Mouse (Mus musculus) olfactory bulb, adult 2 months (tissue): Measurements from ENCODE around the gene Stkld1. TPM values are rescaled to one million over a fixed set of nuclear protein-coding genes. Genes with fewer than 3 reads are reported as not detected.
A peak's percentile ranks its signal among the peaks of the same experiment; 100 is the strongest.

Experiments used
- H3K27ac ChIP-seq: fragments of 200-500 bp; 2 replicates; pipeline ENCODE4 v1.5.1; 2012; ENCODE audit warnings: low read depth, low read length; ENCODE audit not compliant: insufficient read depth
- H3K4me1 ChIP-seq: fragments of 200-500 bp; 2 replicates; pipeline ENCODE4 v1.6.1; 2012; ENCODE audit warnings: low read length; ENCODE audit not compliant: control insufficient read depth, insufficient read depth
- H3K4me3 ChIP-seq: fragments of 200-500 bp; 2 replicates; pipeline ENCODE4 v1.5.1; 2012; ENCODE audit warnings: mild to moderate bottlenecking, low read depth, low read length, moderate library complexity; ENCODE audit not compliant: insufficient read depth
- CTCF ChIP-seq: fragments of 200-500 bp; IDR thresholded peaks from 2 replicates; pipeline ENCODE4 v1.5.1; 2012; ENCODE audit warnings: low read depth, mild to moderate bottlenecking, low read length, moderate library complexity; ENCODE audit not compliant: insufficient read depth
- POLR2A ChIP-seq: fragments of 200-500 bp; IDR thresholded peaks from 2 replicates; pipeline ENCODE4 v1.6.1; 2012; ENCODE audit warnings: mild to moderate bottlenecking, low read depth, low read length, moderate library complexity; ENCODE audit not compliant: insufficient read depth
- WGBS: fragments of 180-500 bp; shearing (Covaris S2); methylation state at CpG from one replicate; pipeline ENCODE4 v1.1.7; 2018; 5-methylcytosine and 5-hydroxymethylcytosine counted together
- polyA plus RNA-seq: library from polyadenylated mRNA; stranded (reverse); fragments of >200 nt; gene quantifications from 2 replicates; pipeline ENCODE4 v1.2.4, GENCODE M21; 2012; ENCODE audit warnings: low replicate concordance; ENCODE audit not compliant: missing spikeins, insufficient read depth, insufficient read length

Stkld1 gene
- polyA plus RNA-seq, 1 experiment, result not detected

DNA sequence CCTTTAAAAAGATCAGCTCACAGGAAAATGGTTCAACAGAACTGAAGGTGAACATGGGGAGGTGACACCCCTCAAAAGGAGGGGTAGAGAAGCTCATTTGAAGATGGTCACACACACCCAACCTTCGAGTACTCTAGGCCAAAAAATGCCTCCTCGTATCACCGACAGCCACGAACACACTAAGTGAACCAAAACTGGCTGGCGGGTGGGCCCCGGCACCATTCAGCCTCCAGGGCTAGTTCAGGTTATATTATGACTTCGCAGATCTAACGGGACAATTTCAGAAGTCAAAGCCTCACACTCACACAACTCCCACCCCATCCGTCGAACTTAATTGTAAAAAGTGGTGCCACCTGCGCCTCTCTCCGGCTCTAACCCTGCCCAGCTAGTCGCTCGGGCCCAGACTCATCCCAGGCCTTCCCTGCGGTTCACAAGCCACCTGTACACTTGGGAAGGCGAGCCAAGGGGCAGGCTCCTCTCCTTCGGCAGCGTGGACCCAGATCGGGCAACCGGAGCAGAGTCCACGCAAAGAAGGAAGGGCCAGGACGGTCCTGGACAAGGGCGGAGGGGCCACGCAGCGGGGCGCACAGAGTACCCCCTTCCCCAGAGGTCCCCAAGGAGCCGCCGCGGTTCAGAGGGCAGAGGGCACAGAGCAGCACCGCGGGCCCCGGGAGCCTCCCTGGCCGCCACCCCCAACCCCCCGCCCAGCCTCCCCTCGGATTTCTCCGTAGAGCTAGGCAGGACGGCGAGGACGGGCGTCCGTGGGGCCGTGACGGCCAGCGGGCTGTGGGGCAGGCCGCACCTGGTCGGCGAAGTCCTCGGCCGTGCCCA, 1.2 kb upstream of the Stkld1 start:
- peak overlapping the region; percentile 100 for H3K4me3 ChIP-seq
- peak overlapping the region; percentile 67; the same call in 1 of the 2 replicates for H3K27ac ChIP-seq
- TF ChIP-seq CTCF, result no peak
- no peak for TF ChIP-seq POLR2A
- peaks cover 14% of the 10 kb centered on the region for H3K4me1 ChIP-seq
- under 1% methylated on average over 46 of the region's 49 CpGs for WGBS

DNA sequence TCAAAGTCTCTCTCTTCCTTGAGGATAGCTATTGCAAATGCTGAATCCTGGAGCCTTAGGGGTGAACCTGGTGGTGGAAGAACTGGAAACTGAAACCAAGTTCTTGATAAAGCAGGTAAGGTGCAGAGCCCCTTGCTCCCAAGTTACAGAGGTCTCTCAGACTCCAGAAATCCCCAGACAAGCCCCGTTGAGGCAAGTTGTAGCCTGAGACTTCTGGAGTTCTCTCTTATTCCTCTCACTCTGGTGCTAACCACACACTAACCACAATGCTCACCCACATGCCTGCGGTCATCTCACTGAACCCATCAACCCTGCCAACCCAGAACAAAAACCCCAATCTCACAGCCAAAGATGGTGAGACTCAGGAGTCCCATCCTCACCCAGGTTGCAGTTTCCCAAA, 1.4 kb downstream of the Stkld1 start:
- H3K27ac ChIP-seq, result no peak overlapping the region
- WGBS, result 93% methylated on average over 2 of the region's 2 CpGs
- H3K4me3 ChIP-seq, result no peak overlapping the region
- TF ChIP-seq POLR2A (no peak), CTCF (no peak)
- H3K4me1 ChIP-seq, result peaks cover 11% of the 10 kb centered on the region

DNA sequence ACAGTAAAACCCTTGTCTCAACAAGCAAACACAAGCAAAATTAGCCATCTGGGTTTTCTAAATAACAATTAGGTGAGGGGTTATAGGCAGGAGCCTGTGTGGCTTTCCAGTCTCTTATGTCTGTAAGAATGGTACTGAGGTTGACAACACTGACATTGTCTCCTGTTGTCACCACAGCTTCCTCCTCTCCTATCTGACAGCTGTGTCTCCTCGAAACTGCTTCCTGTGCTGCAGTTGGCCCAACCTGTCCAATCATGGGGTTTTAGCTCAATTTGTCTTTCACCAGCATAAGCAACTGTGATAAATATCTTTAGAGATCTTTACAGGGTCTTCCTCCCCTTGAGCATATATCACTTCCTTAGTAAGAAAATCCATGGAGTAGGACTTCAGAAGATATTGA, 2.6 kb downstream of the Stkld1 start:
- 65% methylated on average over 1 of the region's 1 CpGs for WGBS
- H3K27ac ChIP-seq, result no peak overlapping the region
- H3K4me1 ChIP-seq, result peaks cover 11% of the 10 kb centered on the region
- no peak overlapping the region for H3K4me3 ChIP-seq
- TF ChIP-seq CTCF, result no peak
- TF ChIP-seq POLR2A, result no peak

DNA sequence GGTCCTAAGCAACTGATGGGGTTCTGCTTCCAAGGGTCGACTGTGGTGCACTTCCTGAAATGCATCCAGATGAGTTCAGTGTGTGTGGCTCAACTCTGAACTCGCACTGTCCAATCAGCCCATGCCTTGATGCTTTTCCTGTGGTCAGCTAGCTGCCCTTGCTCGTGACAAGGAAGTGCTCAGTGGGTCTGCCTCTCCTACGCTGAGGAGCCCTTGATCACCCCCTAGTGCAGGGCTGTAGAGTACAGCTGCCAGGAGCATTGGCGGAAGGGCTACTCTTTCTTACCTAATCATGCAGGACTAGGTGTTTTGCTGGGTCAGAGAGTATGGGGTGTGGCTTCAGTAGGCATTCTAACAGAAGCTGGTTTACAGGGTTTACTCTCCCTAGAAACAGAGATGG, 7.7 kb downstream of the Stkld1 start:
- WGBS, result 47% methylated on average over 5 of the region's 5 CpGs
- Histone ChIP-seq H3K4me3 (no peak overlapping the region), H3K4me1 (no peaks in the 10 kb centered on the region), H3K27ac (no peak overlapping the region)
- TF ChIP-seq POLR2A (no peak), CTCF (no peak)

DNA sequence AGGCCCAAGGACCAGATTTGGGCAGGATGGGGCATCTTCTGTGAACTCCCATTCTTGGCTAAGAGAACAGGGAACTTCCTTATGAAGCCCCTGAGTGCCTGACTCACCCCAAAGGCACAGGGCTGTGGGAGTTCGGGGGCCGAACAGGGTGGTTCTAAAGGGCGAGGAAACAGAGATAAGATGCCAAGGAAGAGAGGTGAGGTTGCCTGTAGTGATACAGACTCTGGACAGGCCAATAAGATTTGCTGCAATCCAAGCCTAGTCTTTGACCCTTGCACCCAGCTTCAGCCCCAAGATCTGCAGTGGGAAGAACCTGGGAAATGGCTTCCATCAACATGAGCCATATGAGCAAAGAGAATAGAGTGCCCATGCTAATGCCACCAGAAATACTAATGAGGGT, 9.4 kb downstream of the Stkld1 start:
- 84% methylated on average over 3 of the region's 3 CpGs for WGBS
- no peak for TF ChIP-seq POLR2A
- TF ChIP-seq CTCF, result no peak

DNA sequence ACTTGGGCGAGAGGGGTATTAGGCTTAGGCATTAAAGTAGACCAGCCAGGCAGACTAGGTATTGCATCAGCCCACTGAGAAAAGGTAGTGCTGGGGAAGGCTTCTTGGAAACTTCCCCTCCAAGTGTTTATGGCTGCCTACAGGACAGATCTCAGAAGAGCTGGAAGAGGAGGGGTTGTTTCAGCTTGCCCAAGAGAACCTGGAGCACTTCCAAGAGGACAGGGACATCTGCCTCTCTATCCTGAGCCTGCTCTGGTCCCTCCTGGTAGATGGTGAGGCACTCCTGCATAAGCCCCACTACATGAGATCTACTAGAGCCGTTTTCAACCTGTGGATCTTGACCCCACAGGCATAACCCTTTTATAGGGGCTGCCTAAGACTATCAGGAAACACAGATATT, 16.6 kb downstream of the Stkld1 start:
- H3K4me3 ChIP-seq, result no peak overlapping the region
- no peak for TF ChIP-seq CTCF
- TF ChIP-seq POLR2A, result no peak
- no peak overlapping the region for H3K27ac ChIP-seq
- 84% methylated on average over 2 of the region's 2 CpGs for WGBS
- H3K4me1 ChIP-seq, result no peaks in the 10 kb centered on the region

More for the DNA sequence above, 9.4 kb downstream of the Stkld1 start:
- H3K4me1 ChIP-seq, result no peaks in the 10 kb centered on the region
- no peak overlapping the region for H3K27ac ChIP-seq
- H3K4me3 ChIP-seq, result no peak overlapping the region

DNA sequence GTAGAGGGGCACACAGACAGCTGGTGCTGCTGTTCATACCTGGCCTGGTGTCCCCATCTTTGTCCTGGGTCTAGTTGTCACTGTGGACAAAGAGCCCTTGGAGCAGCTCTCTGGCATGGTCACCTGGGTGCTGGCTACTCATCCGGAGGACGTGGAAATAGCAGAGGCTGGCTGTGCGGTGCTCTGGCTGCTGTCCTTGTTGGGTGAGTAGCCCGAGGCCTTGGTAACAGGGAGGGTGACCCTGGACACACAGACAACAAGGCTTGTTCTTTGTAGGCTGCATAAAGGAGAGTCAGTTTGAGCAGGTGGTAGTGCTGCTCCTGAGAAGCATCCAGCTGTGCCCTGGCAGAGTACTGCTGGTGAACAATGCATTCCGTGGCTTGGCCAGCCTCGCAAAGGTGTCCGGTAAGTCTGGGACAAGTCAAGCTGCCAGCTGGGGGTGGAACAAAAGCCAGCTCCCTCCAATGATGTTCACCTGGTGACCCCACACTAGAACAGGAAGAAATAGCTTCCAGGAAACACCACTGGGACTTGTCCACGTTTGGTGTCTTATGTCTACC, 17.6 kb downstream of the Stkld1 start:
- 89% methylated on average over 8 of the region's 8 CpGs for WGBS
- H3K4me3 ChIP-seq, result no peak overlapping the region
- no peaks in the 10 kb centered on the region for H3K4me1 ChIP-seq
- H3K27ac ChIP-seq, result no peak overlapping the region
- no peak for TF ChIP-seq CTCF
- TF ChIP-seq POLR2A, result no peak

DNA sequence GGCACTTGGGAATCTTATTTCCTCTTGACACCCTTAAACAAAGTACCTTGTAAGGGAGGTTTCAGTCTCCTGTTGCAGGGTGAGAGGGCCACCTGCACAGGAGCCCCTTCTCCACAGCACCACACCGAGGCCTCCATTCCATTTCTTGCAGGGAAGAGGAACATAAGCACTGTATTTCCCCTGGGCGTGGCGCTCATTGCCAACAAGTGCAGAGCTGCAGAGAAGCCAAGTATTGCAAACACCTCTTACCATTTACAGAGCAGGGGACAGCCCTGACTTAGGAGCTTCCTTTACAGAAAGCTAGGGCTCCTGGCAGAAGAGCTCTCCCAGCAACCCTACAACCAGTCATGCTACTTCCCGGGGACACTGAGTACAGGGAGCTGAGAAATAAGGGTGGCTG, 18.3 kb downstream of the Stkld1 start:
- H3K4me3 ChIP-seq, result no peak overlapping the region
- WGBS, result 97% methylated on average over 4 of the region's 4 CpGs
- TF ChIP-seq POLR2A, result no peak
- no peak for TF ChIP-seq CTCF
- no peak overlapping the region for H3K27ac ChIP-seq
- no peaks in the 10 kb centered on the region for H3K4me1 ChIP-seq

DNA sequence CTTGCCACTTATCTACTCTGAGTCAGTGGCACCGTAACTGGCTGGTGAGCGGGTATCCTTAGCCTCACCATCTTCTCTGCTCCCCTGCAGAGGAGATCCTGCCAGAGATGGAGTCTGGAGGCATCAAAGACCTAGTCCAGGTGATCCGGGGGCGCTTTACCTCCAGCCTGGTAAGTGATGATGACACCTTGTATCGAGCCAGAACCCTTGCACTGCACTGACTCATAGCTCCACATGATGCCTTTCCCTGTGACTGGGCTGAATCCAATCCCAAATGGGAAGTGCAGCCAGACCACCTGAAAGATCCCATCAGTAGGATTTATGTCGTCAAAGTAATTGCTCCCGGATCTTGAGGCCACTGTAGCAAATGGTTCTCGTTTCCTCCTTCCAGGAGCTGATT, 19.0 kb downstream of the Stkld1 start:
- no peak overlapping the region for H3K27ac ChIP-seq
- no peaks in the 10 kb centered on the region for H3K4me1 ChIP-seq
- 93% methylated on average over 8 of the region's 8 CpGs for WGBS
- TF ChIP-seq POLR2A, result no peak
- no peak for TF ChIP-seq CTCF
- H3K4me3 ChIP-seq, result no peak overlapping the region
